Mouse (Mus musculus): ENCODE results near the gene Galr2. TPM values are rescaled to one million over a fixed set of nuclear protein-coding genes. Genes with fewer than 3 reads are reported as not detected.

The Galr2 gene
- polyA plus RNA-seq, 1 experiment: 9.5 TPM

GRCm38 (mm10) chr11:116326963-116327603, 46.3 kb downstream of the Galr2 start:
- Histone ChIP-seq H3K27me3 (ENCODE audit: control insufficient read depth, insufficient read depth, low read length) (no peaks in the 10 kb centered on the region), H3K4me3 (ENCODE audit: low read depth, low read length) (no peak overlapping the region), H3K27ac (ENCODE audit: insufficient read depth, low read depth, low read length) (no peak overlapping the region), H3K36me3 (ENCODE audit: control insufficient read depth, insufficient read depth, low read length) (no peaks in the 10 kb centered on the region), H3K4me1 (ENCODE audit: control insufficient read depth, insufficient read depth, insufficient read length, low read length) (no peaks in the 10 kb centered on the region)
- 85% methylated on average over 7 of the region's 7 CpGs for WGBS
- TF ChIP-seq POLR2A (IDR thresholded peaks at IDR 0.05; ENCODE audit: low read depth, low read length): no peak
- TF ChIP-seq CTCF (IDR thresholded peaks at IDR 0.05; ENCODE audit: extremely low read depth, insufficient read length, insufficient replicate concordance, low read depth, low read length): no peak

DNA sequence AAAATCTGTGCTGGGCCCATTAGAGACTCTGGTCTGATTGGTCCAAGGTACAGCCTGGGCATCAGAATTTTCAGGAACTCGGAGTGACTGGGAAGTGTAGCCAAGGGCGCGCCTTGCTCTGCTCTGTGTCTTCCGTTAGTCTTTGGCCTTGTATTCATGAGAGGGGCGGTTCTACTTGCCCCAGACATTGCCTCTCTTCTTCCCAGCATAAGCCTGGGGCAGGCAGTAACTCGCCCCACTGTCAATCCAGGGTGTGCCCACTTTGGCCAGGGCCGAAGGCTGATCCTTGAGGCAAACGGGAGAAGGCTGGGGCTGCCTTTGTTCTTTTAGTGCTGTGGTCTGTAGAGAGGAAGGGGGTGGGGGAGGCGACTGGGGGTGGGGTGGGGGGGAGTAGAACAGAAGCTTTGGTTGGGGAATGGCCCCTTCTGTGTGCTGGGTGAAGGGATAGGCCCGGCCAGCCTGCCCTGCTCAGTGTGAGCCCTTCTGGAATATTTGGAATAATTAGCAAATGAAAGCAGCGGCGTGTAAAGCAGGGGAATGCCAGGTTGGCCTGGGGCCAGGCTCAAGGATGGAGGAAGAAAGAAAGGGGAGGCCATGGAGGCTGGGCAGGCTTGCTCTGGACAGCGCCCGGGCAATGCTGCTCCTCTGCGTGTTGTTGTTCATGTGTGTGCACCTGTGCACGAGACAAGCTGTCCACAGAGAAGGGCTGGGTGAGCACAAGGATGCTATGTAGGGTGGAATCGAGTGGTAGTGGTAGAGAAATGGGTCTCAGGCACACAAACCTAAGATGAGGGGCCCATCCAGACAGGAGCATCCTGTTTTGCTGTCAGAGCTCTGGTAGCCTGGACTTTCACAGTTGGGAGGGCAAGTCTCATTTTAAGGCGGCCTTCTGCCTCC, 48.8 kb downstream of the Galr2 start:
- peaks cover 4% of the 10 kb centered on the region for H3K4me1 ChIP-seq (ENCODE audit: control insufficient read depth, insufficient read depth, insufficient read length, low read length)
- 41% methylated on average over 18 of the region's 18 CpGs for WGBS
- TF ChIP-seq CTCF (IDR thresholded peaks at IDR 0.05; ENCODE audit: extremely low read depth, insufficient read length, insufficient replicate concordance, low read depth, low read length) (no peak), POLR2A (IDR thresholded peaks at IDR 0.05; ENCODE audit: low read depth, low read length) (no peak)
- peaks cover 4% of the 10 kb centered on the region; the same call in 1 of the 2 replicates for H3K27me3 ChIP-seq (ENCODE audit: control insufficient read depth, insufficient read depth, low read length)
- H3K4me3 ChIP-seq (ENCODE audit: low read depth, low read length): no peak overlapping the region
- H3K36me3 ChIP-seq (ENCODE audit: control insufficient read depth, insufficient read depth, low read length): no peaks in the 10 kb centered on the region
- no peak overlapping the region for H3K27ac ChIP-seq (ENCODE audit: insufficient read depth, low read depth, low read length)

GRCm38 (mm10) chr11:116330211-116330518, 49.4 kb downstream of the Galr2 start:
- Histone ChIP-seq H3K4me1 (ENCODE audit: control insufficient read depth, insufficient read depth, insufficient read length, low read length) (peaks cover 7% of the 10 kb centered on the region), H3K4me3 (ENCODE audit: low read depth, low read length) (no peak overlapping the region), H3K36me3 (ENCODE audit: control insufficient read depth, insufficient read depth, low read length) (no peaks in the 10 kb centered on the region), H3K27me3 (ENCODE audit: control insufficient read depth, insufficient read depth, low read length) (peaks cover 10% of the 10 kb centered on the region), H3K27ac (ENCODE audit: insufficient read depth, low read depth, low read length) (no peak overlapping the region)
- WGBS: 78% methylated on average over 7 of the region's 7 CpGs
- TF ChIP-seq POLR2A (IDR thresholded peaks at IDR 0.05; ENCODE audit: low read depth, low read length) (no peak), CTCF (IDR thresholded peaks at IDR 0.05; ENCODE audit: extremely low read depth, insufficient read length, insufficient replicate concordance, low read depth, low read length) (no peak)

DNA sequence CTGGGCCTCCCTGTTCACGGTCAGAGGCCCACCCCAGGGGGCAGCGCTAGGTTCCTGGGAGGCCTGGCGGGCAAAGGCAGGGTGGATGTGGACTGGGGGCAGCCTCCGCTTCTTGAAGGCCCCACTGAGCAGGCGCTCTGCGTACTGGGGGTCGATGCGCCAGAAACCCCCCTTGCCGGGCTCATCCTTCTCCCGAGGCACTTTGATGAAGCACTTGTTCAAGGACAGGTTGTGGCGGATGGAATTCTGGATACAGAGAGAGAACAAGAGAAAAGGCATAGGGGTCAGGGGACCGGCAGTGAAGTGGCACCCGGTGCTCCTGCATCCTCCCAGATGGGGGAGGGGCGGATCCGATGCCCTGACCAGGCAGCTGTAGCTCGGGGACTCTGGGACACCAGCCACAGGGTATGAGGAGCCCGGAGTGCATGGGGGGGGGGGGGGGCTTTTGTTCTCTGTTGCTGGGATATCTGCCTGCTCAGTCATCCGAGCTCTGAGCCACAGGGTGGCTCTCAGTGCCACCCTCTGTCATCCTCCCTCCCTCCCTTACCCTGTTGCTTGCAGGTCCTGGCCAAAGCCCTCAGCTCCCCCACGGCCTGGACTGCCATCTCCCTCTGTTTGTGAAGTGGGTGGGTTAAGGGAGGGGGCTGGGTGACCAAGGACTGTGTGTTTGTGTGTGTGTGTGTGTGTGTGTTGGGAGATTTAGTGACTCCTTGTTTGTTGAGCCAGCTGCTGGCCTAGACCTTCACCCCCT, 51.7 kb downstream of the Galr2 start:
- TF ChIP-seq CTCF (IDR thresholded peaks at IDR 0.05; ENCODE audit: extremely low read depth, insufficient read length, insufficient replicate concordance, low read depth, low read length): no peak
- no peak for TF ChIP-seq POLR2A (IDR thresholded peaks at IDR 0.05; ENCODE audit: low read depth, low read length)
- peaks cover 8% of the 10 kb centered on the region for H3K4me1 ChIP-seq (ENCODE audit: control insufficient read depth, insufficient read depth, insufficient read length, low read length)
- peaks cover 10% of the 10 kb centered on the region for H3K27me3 ChIP-seq (ENCODE audit: control insufficient read depth, insufficient read depth, low read length)
- H3K4me3 ChIP-seq (ENCODE audit: low read depth, low read length): no peak overlapping the region
- H3K27ac ChIP-seq (ENCODE audit: insufficient read depth, low read depth, low read length): no peak overlapping the region
- 61% methylated on average over 19 of the region's 19 CpGs for WGBS
- no peaks in the 10 kb centered on the region for H3K36me3 ChIP-seq (ENCODE audit: control insufficient read depth, insufficient read depth, low read length)

DNA sequence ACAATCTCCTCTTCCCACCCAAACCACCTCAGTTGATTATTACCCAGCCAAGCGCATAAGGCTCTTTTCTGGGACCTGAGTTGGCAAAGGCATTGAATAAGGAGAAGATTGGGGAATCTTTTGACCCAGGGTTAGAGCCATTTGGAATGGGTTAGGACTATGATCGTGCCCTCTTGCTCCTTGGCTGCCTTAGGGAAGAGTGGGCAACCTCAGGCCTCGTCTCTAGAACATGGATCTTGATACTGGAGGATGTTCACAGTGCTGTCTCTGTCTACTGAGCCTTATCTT, 52.2 kb downstream of the Galr2 start:
- TF ChIP-seq POLR2A (IDR thresholded peaks at IDR 0.05; ENCODE audit: low read depth, low read length) (no peak), CTCF (IDR thresholded peaks at IDR 0.05; ENCODE audit: extremely low read depth, insufficient read length, insufficient replicate concordance, low read depth, low read length) (no peak)
- peaks cover 8% of the 10 kb centered on the region for H3K4me1 ChIP-seq (ENCODE audit: control insufficient read depth, insufficient read depth, insufficient read length, low read length)
- peaks cover 10% of the 10 kb centered on the region for H3K27me3 ChIP-seq (ENCODE audit: control insufficient read depth, insufficient read depth, low read length)
- 42% methylated on average over 3 of the region's 3 CpGs for WGBS
- no peak overlapping the region for H3K4me3 ChIP-seq (ENCODE audit: low read depth, low read length)
- no peaks in the 10 kb centered on the region for H3K36me3 ChIP-seq (ENCODE audit: control insufficient read depth, insufficient read depth, low read length)
- no peak overlapping the region for H3K27ac ChIP-seq (ENCODE audit: insufficient read depth, low read depth, low read length)

Other genes with a start within 250 kb of the Galr2 start
- gene Unc13d, start 203.0 kb upstream of the Galr2 start, polyA plus RNA-seq (2012; rRNA removed): 5.8 and 7.1 TPM in 2 replicates
- 139 and 334 TPM in 2 replicates for gene Wbp2, start 193.9 kb upstream of the Galr2 start, polyA plus RNA-seq (2012; rRNA removed)
- gene Trim47, start 153.7 kb upstream of the Galr2 start, polyA plus RNA-seq (2012; rRNA removed): 28.3 and 28.5 TPM in 2 replicates
- gene Trim65, start 149.8 kb upstream of the Galr2 start, polyA plus RNA-seq (2012; rRNA removed): 11.9 and 13.3 TPM in 2 replicates
- gene Mrpl38, start 142.1 kb upstream of the Galr2 start, polyA plus RNA-seq (2012; rRNA removed): 36.4 and 40.1 TPM in 2 replicates
- 5.0 and 6.5 TPM in 2 replicates for gene Fbf1, start 112.8 kb upstream of the Galr2 start, polyA plus RNA-seq (2012; rRNA removed)
- gene Ten1, start 82.1 kb upstream of the Galr2 start, polyA plus RNA-seq (2012; rRNA removed): 15.8 and 27.7 TPM in 2 replicates
- 71.1 and 112 TPM in 2 replicates for gene Acox1, start 81.9 kb upstream of the Galr2 start, polyA plus RNA-seq (2012; rRNA removed)
- 6.3 and 12.1 TPM in 2 replicates for gene Evpl, start 42.9 kb upstream of the Galr2 start, polyA plus RNA-seq (2012; rRNA removed)
- 21.2 and 39.0 TPM in 2 replicates for gene Srp68, start 6.7 kb upstream of the Galr2 start, polyA plus RNA-seq (2012; rRNA removed)
- gene Exoc7, start 26.3 kb downstream of the Galr2 start, polyA plus RNA-seq (2012; rRNA removed): 12.2 and 24.1 TPM in 2 replicates
- 0.17 and 0.19 TPM in 2 replicates for gene Foxj1, start 54.5 kb downstream of the Galr2 start, polyA plus RNA-seq (2012; rRNA removed)
- gene Rnf157, start 132.1 kb downstream of the Galr2 start, polyA plus RNA-seq (2012; rRNA removed): 1.4 and 2.3 TPM in 2 replicates
- 192 and 574 TPM in 2 replicates for gene Ubald2, start 153.2 kb downstream of the Galr2 start, polyA plus RNA-seq (2012; rRNA removed)
- gene Qrich2, start 185.3 kb downstream of the Galr2 start, polyA plus RNA-seq (2012; rRNA removed): 0.01 and 0.13 TPM in 2 replicates
- gene Prpsap1, start 213.3 kb downstream of the Galr2 start, polyA plus RNA-seq (2012; rRNA removed): 209 and 451 TPM in 2 replicates
- 19.5 and 47.9 TPM in 2 replicates for gene Sphk1, start 250.0 kb downstream of the Galr2 start, polyA plus RNA-seq (2012; rRNA removed)

Measured in small intestine, adult 2 months (tissue).